Comparison of ENCODE assay signal across 9 mouse cellular contexts in the genomic region with DNA sequence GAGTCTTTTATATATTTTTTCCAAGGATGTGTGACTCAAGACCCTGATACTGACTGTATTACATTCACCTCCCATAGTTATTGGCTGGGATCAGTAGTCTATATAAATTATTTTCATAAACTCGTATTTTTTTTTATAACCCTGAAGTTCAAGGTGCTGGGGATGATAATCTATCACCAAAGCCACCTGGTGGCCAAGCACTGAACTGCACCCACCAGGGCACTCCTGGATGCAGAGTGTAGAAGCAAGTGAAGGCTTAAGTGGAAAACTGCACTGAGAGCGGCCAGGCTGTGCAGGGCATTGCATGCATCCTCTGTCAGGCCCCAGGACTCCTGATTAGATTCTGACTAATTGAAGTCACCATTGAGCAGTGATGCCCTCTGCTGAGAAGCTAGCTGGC. TPM values are rescaled to one million over a fixed set of nuclear protein-coding genes. Genes with fewer than 3 reads are reported as not detected.
DNase-seq lines count a peak whose midpoint lies in the region; ATAC-seq and TF ChIP-seq lines count a peak whose summit lies in the region.
"Had no signal": no experiment of that assay in that cellular context is flagged by ENCODE, and none has a peak within 500 bp of the region (broad histone marks: within the 10 kb centered on the region; RNA-seq: fewer than 3 reads in every experiment).

No protein-coding gene starts in this region.

- ATAC-seq in kidney, embryonic 14.5 days (ENCODE audit: low FRiP score, low TSS enrichment) = no peak
- no peak for ATAC-seq in neural tube, embryonic 11.5 days (ENCODE audit: insufficient read depth, low FRiP score, low TSS enrichment)

- no peaks in the 10 kb centered on the region for H3K4me1 ChIP-seq in kidney, adult 2 months (ENCODE audit: control insufficient read depth, insufficient read depth, low read length)
- H3K4me1 ChIP-seq in kidney, embryonic 14.5 days (ENCODE audit: control insufficient read depth, insufficient read depth, low read length) = peaks cover 4% of the 10 kb centered on the region; the same call in 1 of the 2 replicates
- peaks cover 26% of the 10 kb centered on the region for H3K4me1 ChIP-seq in limb, embryonic 10.5 days
- H3K4me1 ChIP-seq in neural tube, embryonic 11.5 days (ENCODE audit: control insufficient read depth, insufficient read depth, low read length) = 0 out of 2 replicates have a peak, but pooled peaks cover 3% of the 10 kb centered on the region

- intact Hi-C loops in heart, postnatal 14 days (cut with DNase I) = loop anchor here (1.0 to 5.0 kb wide), 2 partner anchors 85 to 187 kb away; a partner anchor contains a TSS

- no peaks in the 10 kb centered on the region for H3K36me3 ChIP-seq in kidney, adult 2 months (ENCODE audit: control insufficient read depth, insufficient read depth, low read length)
- no peaks in the 10 kb centered on the region for H3K36me3 ChIP-seq in kidney, embryonic 14.5 days (ENCODE audit: control insufficient read depth, insufficient read depth, low read length)
- no peaks in the 10 kb centered on the region for H3K36me3 ChIP-seq in limb, embryonic 10.5 days
- H3K36me3 ChIP-seq in neural tube, embryonic 11.5 days (ENCODE audit: control insufficient read depth, insufficient read depth, low read length) = no peaks in the 10 kb centered on the region

- WGBS in kidney, adult 2 months = 43% methylated on average over 2 of the region's 2 CpGs
- 52% methylated on average over 2 of the region's 2 CpGs for WGBS in kidney, embryonic 14.5 days
- WGBS in limb, embryonic 10.5 days = 54% methylated on average over 2 of the region's 2 CpGs
- 48% methylated on average over 2 of the region's 2 CpGs for WGBS in neural tube, embryonic 11.5 days

- no peaks in the 10 kb centered on the region for H3K27me3 ChIP-seq in kidney, adult 2 months (replicated peaks; ENCODE audit: control insufficient read depth, insufficient read depth, low read length)
- peaks cover 4% of the 10 kb centered on the region for H3K27me3 ChIP-seq in kidney, embryonic 14.5 days (ENCODE audit: control insufficient read depth, insufficient read depth, low read length)
- peaks cover 68% of the 10 kb centered on the region for H3K27me3 ChIP-seq in limb, embryonic 10.5 days (ENCODE audit: low read depth, poor library complexity, severe bottlenecking)
- H3K27me3 ChIP-seq in neural tube, embryonic 11.5 days (ENCODE audit: control insufficient read depth, insufficient read depth, low read length) = 0 out of 2 replicates have a peak, but pooled peaks cover 2% of the 10 kb centered on the region

- H3K27ac ChIP-seq in kidney, adult 2 months (ENCODE audit: insufficient read depth, low read depth, low read length) = no peak overlapping the region
- no peak overlapping the region for H3K27ac ChIP-seq in kidney, embryonic 14.5 days (ENCODE audit: low read depth, low read length)
- H3K27ac ChIP-seq in limb, embryonic 10.5 days = no peak overlapping the region
- no peak overlapping the region for H3K27ac ChIP-seq in neural tube, embryonic 11.5 days (ENCODE audit: low read depth, low read length)

- TF ChIP-seq CTCF in kidney, adult 2 months (conservative IDR thresholded peaks at IDR 0.05; ENCODE audit: insufficient read depth, insufficient read length, low read depth, low read length) = peak; percentile 68

- H3K9ac ChIP-seq in kidney, embryonic 14.5 days (ENCODE audit: low read depth, low read length) = no peak overlapping the region
- no peak overlapping the region for H3K9ac ChIP-seq in neural tube, embryonic 11.5 days (ENCODE audit: low read length)

- H3K9me3 ChIP-seq in kidney, embryonic 14.5 days (ENCODE audit: control insufficient read depth, low read length) = no peaks in the 10 kb centered on the region
- no peaks in the 10 kb centered on the region for H3K9me3 ChIP-seq in limb, embryonic 10.5 days (replicated peaks)
- H3K9me3 ChIP-seq in neural tube, embryonic 11.5 days (ENCODE audit: control insufficient read depth, low read length) = no peaks in the 10 kb centered on the region

- H3K4me2 ChIP-seq in kidney, embryonic 14.5 days (replicated peaks; ENCODE audit: low read depth, low read length) = no peak overlapping the region
- no peak overlapping the region for H3K4me2 ChIP-seq in neural tube, embryonic 11.5 days (ENCODE audit: low read depth)

- no peak for TF ChIP-seq POLR2A in kidney, adult 2 months (IDR thresholded peaks at IDR 0.05; ENCODE audit: low read depth, low read length)

- H3K4me3 ChIP-seq in kidney, adult 2 months (ENCODE audit: insufficient read depth, low read depth, low read length) = no peak overlapping the region
- H3K4me3 ChIP-seq in kidney, embryonic 14.5 days (ENCODE audit: low read length) = no peak overlapping the region
- H3K4me3 ChIP-seq in limb, embryonic 10.5 days = no peak overlapping the region
- no peak overlapping the region for H3K4me3 ChIP-seq in neural tube, embryonic 11.5 days (ENCODE audit: low read depth, low read length)
- H3K4me3 ChIP-seq: erythroblast, embryonic 14.5 days had no signal

- peak; percentile 41 for DNase-seq in kidney, adult 2 months
- DNase-seq in T-cell, adult 2 months (ENCODE audit: low spot score) = peak; percentile 40
- DNase-seq in cerebellum, postnatal 25 days = peak; percentile 82 to 90
- DNase-seq in heart, postnatal 14 days = peak; percentile 61 to 75
- peak; percentile 78 for DNase-seq in limb, embryonic 10.5 days (ENCODE audit: low spot score)
- DNase-seq in neural tube, embryonic 11.5 days (ENCODE audit: low spot score) = peak; percentile 76
- DNase-seq in thymus, postnatal 36 days = peak; percentile 47 to 51

RNA-seq across cellular contexts. Expression of a gene that starts 21.9 kb away (rescaled TPM):
- polyA plus RNA-seq in kidney, adult 2 months (2012; rRNA removed) = not detected in 2 replicates
- polyA plus RNA-seq in kidney, embryonic 14.5 days (2014; fragmentation: Nextera tagmentation; extraction: Ambion mirVana) = not detected in 2 replicates
- not detected for total RNA-seq in heart, postnatal 14 days (2021)
- not detected in 2 replicates for polyA plus RNA-seq in limb, embryonic 10.5 days (2016; fragmentation: Nextera tagmentation; extraction: Ambion mirVana)
- 0.16 TPM in 1 of 2 replicates, not detected in the other for polyA plus RNA-seq in neural tube, embryonic 11.5 days (2014; fragmentation: Nextera tagmentation; extraction: Ambion mirVana)
- polyA plus RNA-seq: erythroblast, embryonic 14.5 days had no signal

RNA-seq across cellular contexts. Expression of a gene that starts 32.6 kb away (rescaled TPM):
- 0.20 and 0.45 TPM in 2 replicates for polyA plus RNA-seq in kidney, adult 2 months (2012; rRNA removed)
- 8.2 and 9.0 TPM in 2 replicates for polyA plus RNA-seq in kidney, embryonic 14.5 days (2014; fragmentation: Nextera tagmentation; extraction: Ambion mirVana)
- under 1 TPM; 0.55 to 0.80 TPM for total RNA-seq in heart, postnatal 14 days (2021)
- 22.0 and 23.6 TPM in 2 replicates for polyA plus RNA-seq in limb, embryonic 10.5 days (2016; fragmentation: Nextera tagmentation; extraction: Ambion mirVana)
- polyA plus RNA-seq in neural tube, embryonic 11.5 days (2014; fragmentation: Nextera tagmentation; extraction: Ambion mirVana) = 39.2 and 46.3 TPM in 2 replicates
- polyA plus RNA-seq: erythroblast, embryonic 14.5 days had no signal
